Comparison of ENCODE assay signal across 16 mouse cellular contexts in genomic region chr4:137290250-137290649, GRCm38 (mm10). TPM values are rescaled to one million over a fixed set of nuclear protein-coding genes. Genes with fewer than 3 reads are reported as not detected.
DNase-seq lines count a peak whose midpoint lies in the region.
"Had no signal": no experiment of that assay in that cellular context is flagged by ENCODE, and none has a peak within 500 bp of the region (broad histone marks: within the 10 kb centered on the region; RNA-seq: fewer than 3 reads in every experiment).

No protein-coding gene starts in this region.

- DNase-seq in layer of hippocampus, adult 9-11 months = peak; percentile 36
- no peak for DNase-seq in layer of hippocampus, adult 8-10 months (ENCODE audit: low spot score in 2 of 2)
- peak; percentile 95 for DNase-seq in brain, adult 2 months (ENCODE audit: low read depth, low spot score)
- DNase-seq in cerebellum, adult 18-20 months = peak; percentile 73 to 84
- DNase-seq in cerebellum, postnatal 10 days = peak; percentile 68 to 79
- DNase-seq in adrenal gland, postnatal 36 days = no peak
- DNase-seq in lung, postnatal 25 days (ENCODE audit: low spot score) = no peak
- DNase-seq in natural killer cell, adult 2 months (ENCODE audit: low spot score in 2 of 2) = no peak
- DNase-seq: heart, postnatal 14 days; kidney, adult 8-10 months; kidney, postnatal 4 days; lung, postnatal 4 days; right cerebral cortex, postnatal 4 days; thymus, adult 2 months; thymus, postnatal 4 days had no signal

RNA-seq across cellular contexts. Expression of gene Wnt4, which starts 13.0 kb away (rescaled TPM):
- total RNA-seq in layer of hippocampus, adult 8-10 months (2022) = 1 to 10 TPM; 5.2 to 7.7 (median 7.1) TPM
- 10 to 100 TPM; 85.4 to 96.6 TPM for total RNA-seq in adrenal gland, postnatal 36 days (2021)
- total RNA-seq: common myeloid progenitor, adult 5-6 weeks had no signal

Comparison
In these comparisons a context has a peak if more than half of its experiments do, and no peak if none do; other contexts are left out.
1. DNase-seq: peak in layer of hippocampus, adult 9-11 months (single experiment), brain, adult 2 months (single experiment), cerebellum, adult 18-20 months (2 of 2) and cerebellum, postnatal 10 days (2 of 2); none in layer of hippocampus, adult 8-10 months (0 of 2), adrenal gland, postnatal 36 days (0 of 2), lung, postnatal 25 days (single experiment) and natural killer cell, adult 2 months (0 of 2).
2. RNA of gene Wnt4, which starts 13.0 kb away (total RNA-seq): 85.4 to 96.6 TPM in adrenal gland, postnatal 36 days; 5.2 to 7.7 TPM in layer of hippocampus, adult 8-10 months; every median in the first group is over 4 times any median in the second.